Mouse (Mus musculus): ENCODE data around the gene Cck. TPM values are rescaled to one million over a fixed set of nuclear protein-coding genes. Genes with fewer than 3 reads are reported as not detected.
A peak's percentile ranks its signal among the peaks of the same experiment; 100 is the strongest.
"Not testable (repeated sequence)": the region's sequence is repeated elsewhere in the genome, so short reads cannot be mapped to it uniquely, and the experiment has no call there.

Gene Cck
- polyA plus RNA-seq, 1 experiment from 2014 or later = 0.91 TPM

DNA sequence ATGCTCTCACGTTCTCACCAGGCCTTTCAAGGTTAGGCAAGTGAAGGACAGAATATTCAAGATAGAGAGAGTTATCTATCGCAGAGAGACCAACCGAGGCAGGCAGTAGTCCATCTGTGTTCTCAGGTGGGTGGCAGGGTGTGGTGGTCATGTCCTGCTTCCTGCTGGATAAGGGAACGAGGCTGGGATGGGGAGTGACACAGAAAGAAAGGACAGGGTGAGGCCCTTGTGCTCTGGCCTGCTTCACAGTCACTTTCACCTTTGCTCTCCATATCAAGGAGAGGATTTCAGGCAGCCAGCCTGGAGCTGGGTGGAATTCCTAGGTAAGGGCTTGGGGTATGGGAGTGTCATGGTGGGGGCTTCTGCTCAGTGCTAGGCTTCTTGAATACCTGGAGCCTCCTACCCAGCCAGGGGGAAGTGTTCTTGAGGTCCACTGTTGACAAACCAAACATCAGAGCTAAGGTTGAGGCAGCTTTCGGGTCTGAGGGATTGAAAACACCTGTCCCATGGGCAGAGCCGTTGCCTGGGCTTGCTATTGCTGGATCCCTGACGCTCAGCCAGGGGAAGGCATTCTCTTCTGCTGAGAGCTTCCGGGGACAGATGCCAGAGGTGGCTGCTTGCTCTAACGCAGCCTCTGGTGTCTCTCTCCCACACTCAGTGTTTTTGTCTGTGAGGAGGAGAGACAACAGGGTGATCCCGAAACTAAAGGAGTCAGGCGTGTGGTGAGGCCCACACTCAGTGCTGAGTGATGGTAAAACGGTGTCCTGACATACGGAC, 38.6 kb downstream of the Cck start:
- peaks cover 19% of the 10 kb centered on the region for H3K4me1 ChIP-seq
- no peak overlapping the region for H3K4me3 ChIP-seq
- no peak overlapping the region for H3K27ac ChIP-seq (replicated peaks)
- 86% methylated on average over 13 of the region's 13 CpGs for WGBS
- H3K9me3 ChIP-seq = no peaks in the 10 kb centered on the region
- H3K36me3 ChIP-seq (replicated peaks) = peaks cover 80% of the 10 kb centered on the region
- no peak for DNase-seq (ENCODE audit: low spot score)
- no peaks in the 10 kb centered on the region for H3K27me3 ChIP-seq (replicated peaks; ENCODE audit: low read depth, poor library complexity, severe bottlenecking)

DNA sequence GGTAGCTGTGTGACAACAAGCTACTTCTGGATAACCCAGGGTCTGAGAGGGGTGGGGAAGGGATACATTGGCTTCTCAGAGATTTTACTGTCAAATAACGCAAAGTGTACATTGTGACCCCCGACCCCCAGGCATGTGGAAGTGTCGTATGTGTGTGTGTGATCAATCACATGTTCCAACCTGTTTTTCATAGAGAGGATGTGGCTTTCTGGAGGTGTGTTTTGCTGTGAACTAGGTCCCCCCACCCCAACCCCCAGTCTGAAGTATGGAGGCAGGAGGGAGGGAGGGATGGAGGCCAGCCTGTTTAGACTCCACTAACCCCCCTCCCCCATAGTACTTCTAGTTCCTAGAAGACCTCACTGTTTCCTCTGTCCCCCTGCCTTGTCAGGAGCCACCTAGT, 40.6 kb downstream of the Cck start:
- WGBS = 88% methylated on average over 3 of the region's 3 CpGs

DNA sequence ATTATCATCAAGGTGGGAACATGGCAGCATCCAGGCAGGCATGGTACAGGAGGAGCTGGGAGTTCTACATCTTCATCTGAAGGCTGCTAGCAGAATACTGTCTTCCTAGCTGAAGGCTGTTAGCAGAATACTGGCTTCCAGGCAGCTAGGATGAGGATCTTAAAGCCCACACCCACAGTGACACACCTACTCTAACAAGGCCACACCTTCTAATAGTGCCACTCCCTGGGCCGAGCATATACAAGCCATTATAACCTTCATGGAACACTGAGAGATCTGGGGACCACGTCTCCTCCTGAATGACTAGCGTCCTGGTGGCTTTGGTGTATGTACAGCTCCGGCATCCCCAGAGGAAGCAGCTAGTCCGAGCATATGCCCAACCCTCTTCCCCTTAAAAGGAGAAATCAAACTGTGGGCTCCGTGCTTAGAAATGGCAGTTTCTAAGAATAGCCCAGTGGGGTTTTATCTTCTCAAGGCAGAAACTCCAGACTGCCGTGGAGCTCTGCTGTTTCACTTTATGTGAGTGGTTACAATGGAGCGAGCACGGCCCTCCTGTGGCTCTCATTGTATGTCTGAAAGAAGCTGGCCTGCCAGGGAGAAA, 43.1 kb downstream of the Cck start:
- H3K36me3 ChIP-seq (replicated peaks) = peaks cover 71% of the 10 kb centered on the region
- 72% methylated on average over 9 of the region's 9 CpGs for WGBS
- not testable (repeated sequence) for H3K27ac ChIP-seq (replicated peaks); H3K4me3 ChIP-seq; H3K27me3 ChIP-seq (replicated peaks; ENCODE audit: low read depth, poor library complexity, severe bottlenecking); H3K9me3 ChIP-seq; DNase-seq (ENCODE audit: low spot score); H3K4me1 ChIP-seq

More for the DNA sequence above, 40.6 kb downstream of the Cck start:
- no peaks in the 10 kb centered on the region for H3K9me3 ChIP-seq
- H3K27ac ChIP-seq (replicated peaks) = no peak overlapping the region; the same call in 1 of the 2 replicates
- DNase-seq (ENCODE audit: low spot score) = no peak
- H3K36me3 ChIP-seq (replicated peaks) = peaks cover 64% of the 10 kb centered on the region
- H3K4me1 ChIP-seq = peaks cover 5% of the 10 kb centered on the region; the same call in 1 of the 2 replicates
- no peaks in the 10 kb centered on the region for H3K27me3 ChIP-seq (replicated peaks; ENCODE audit: low read depth, poor library complexity, severe bottlenecking)
- H3K4me3 ChIP-seq = no peak overlapping the region

DNA sequence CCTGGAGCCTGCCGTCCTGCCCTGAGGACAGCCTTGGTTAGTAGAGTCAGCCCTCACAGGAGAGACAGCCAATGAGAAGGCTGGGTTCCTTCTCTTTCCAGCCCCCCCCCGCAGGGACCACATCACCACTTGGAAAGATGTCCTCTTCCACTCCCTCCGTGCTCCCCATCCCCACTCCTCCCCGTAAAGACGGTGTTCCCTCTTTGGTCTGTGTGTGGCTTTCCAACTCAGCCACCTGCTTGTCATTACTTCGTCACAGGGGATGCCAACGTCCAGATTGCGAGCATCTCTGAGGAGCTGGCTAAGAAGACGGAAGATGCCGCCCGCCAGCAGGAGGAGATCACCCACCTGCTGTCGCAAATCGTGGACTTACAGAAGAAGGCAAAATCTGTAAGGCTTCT, 49.1 kb downstream of the Cck start:
- Histone ChIP-seq H3K9me3 (no peaks in the 10 kb centered on the region), H3K4me3 (no peak overlapping the region), H3K4me1 (peaks cover 5% of the 10 kb centered on the region), H3K36me3 (replicated peaks) (peaks cover 69% of the 10 kb centered on the region), H3K27ac (replicated peaks) (no peak overlapping the region), H3K27me3 (replicated peaks; ENCODE audit: low read depth, poor library complexity, severe bottlenecking) (no peaks in the 10 kb centered on the region)
- DNase-seq (ENCODE audit: low spot score) = no peak
- WGBS = 89% methylated on average over 13 of the region's 13 CpGs

DNA sequence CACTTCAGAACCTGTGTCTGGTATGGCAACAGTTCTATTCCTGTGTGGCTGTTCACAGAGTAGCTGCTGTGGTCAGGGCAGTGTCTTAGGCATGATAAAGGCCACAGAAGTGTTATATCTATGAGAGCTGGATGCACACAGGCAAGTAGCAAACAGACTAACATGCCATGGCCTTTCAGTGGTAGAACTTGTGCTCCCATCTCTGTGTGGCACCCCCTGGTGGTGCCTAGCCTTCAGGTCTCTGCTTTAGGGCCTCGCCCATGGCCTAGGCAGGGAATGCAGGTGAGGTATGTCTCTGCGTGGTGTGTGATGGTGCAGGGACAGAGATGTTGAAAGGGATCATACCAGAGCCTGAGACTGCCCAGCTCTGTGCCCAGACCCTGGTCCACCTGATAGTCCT, 50.1 kb downstream of the Cck start:
- WGBS = 84% methylated on average over 2 of the region's 2 CpGs
- Histone ChIP-seq H3K27me3 (replicated peaks; ENCODE audit: low read depth, poor library complexity, severe bottlenecking) (no peaks in the 10 kb centered on the region), H3K9me3 (no peaks in the 10 kb centered on the region), H3K27ac (replicated peaks) (no peak overlapping the region), H3K4me1 (peaks cover 5% of the 10 kb centered on the region), H3K36me3 (replicated peaks) (peaks cover 73% of the 10 kb centered on the region), H3K4me3 (no peak overlapping the region)
- DNase-seq (ENCODE audit: low spot score) = no peak

DNA sequence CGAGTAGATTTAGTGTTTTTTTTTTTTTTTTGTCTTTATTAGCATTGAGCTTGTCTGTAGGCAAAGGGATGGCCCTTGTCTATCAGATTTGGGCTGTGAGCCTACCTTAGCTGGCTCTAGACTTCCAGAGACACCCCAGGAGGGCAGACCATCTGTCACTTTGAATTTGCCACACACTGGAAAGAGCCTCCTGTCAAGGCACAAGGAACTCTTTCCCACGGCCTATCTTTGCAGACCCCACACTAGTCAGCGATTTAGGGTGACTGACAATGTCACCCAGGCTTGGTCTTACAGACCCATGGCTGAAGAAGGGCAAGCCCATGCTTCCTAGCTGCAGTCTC, 51.2 kb downstream of the Cck start:
- peaks cover 72% of the 10 kb centered on the region for H3K36me3 ChIP-seq (replicated peaks)
- no peak overlapping the region for H3K4me3 ChIP-seq
- peaks cover 5% of the 10 kb centered on the region for H3K4me1 ChIP-seq
- no peaks in the 10 kb centered on the region for H3K27me3 ChIP-seq (replicated peaks; ENCODE audit: low read depth, poor library complexity, severe bottlenecking)
- DNase-seq (ENCODE audit: low spot score) = no peak
- WGBS = 88% methylated on average over 3 of the region's 3 CpGs
- H3K27ac ChIP-seq (replicated peaks) = no peak overlapping the region
- no peaks in the 10 kb centered on the region for H3K9me3 ChIP-seq

DNA sequence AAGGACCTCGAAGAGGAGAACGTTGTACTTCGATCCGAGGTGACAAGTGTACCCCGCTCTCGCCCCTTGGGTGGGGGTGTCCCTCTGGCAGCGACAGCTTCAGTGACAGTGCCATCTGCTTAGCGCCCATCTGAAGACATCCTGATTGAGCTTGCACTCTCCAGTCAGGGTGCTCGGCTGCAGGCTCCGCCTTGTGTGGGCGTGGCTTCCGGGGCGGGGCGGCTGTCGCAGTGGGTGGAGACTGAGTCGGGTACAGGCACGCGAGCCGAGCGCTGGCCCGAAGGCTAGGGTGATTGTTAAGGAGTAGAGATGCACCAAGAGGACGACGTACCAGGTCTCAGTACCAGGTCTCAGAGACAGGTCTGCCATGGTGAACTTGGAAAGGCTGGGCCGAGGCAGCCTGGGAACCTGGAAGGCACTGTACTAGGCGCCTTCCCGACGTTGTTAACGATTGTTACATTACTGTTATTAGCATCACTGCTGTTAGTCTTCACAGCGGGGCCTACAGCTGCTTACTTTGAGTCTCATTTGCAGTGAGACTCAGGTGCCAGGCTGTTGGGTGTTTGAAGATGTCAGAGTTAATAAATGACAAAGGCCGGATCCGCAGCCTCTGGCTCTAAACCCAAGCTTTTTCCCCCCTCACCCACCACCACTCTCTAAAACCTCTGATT, 51.7 kb downstream of the Cck start:
- H3K27me3 ChIP-seq (replicated peaks; ENCODE audit: low read depth, poor library complexity, severe bottlenecking) = no peaks in the 10 kb centered on the region
- DNase-seq (ENCODE audit: low spot score) = peak; percentile 45
- peaks cover 5% of the 10 kb centered on the region for H3K4me1 ChIP-seq
- peaks cover 67% of the 10 kb centered on the region for H3K36me3 ChIP-seq (replicated peaks)
- no peak overlapping the region for H3K4me3 ChIP-seq
- WGBS = 72% methylated on average over 31 of the region's 31 CpGs
- no peaks in the 10 kb centered on the region for H3K9me3 ChIP-seq
- no peak overlapping the region for H3K27ac ChIP-seq (replicated peaks)

DNA sequence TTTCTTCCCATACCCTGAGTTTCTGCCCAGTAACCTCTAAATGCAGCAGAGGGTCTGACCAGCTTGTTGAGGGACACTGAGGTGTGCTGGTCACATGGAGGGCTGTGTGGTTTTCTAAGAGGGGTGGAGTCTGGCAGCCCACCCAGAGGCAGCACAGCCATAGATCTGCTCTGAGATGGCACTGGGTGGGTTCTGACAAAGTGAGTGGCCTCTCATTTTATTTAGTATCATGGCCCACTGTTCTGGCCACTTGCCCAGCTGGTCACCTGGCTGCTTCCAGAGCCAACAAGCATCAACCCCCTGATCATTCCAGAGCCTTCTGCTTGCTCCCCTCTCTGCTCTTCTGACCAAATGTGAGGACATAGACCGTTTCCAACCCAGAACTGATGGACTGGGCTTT, 53.3 kb downstream of the Cck start:
- Histone ChIP-seq H3K4me1 (peaks cover 5% of the 10 kb centered on the region), H3K36me3 (replicated peaks) (peaks cover 51% of the 10 kb centered on the region), H3K9me3 (no peaks in the 10 kb centered on the region), H3K27ac (replicated peaks) (no peak overlapping the region), H3K4me3 (no peak overlapping the region), H3K27me3 (replicated peaks; ENCODE audit: low read depth, poor library complexity, severe bottlenecking) (no peaks in the 10 kb centered on the region)
- DNase-seq (ENCODE audit: low spot score) = no peak
- WGBS = 82% methylated on average over 1 of the region's 1 CpGs

Other genes with a start within 250 kb of the Cck start
- gene Ulk4, start 218.5 kb downstream of the Cck start, polyA plus RNA-seq (2016; fragmentation: Nextera tagmentation; extraction: Ambion mirVana) = 140 TPM in 2 replicates
- 14.1 and 14.7 TPM in 2 replicates for gene Trak1, start 198.2 kb downstream of the Cck start, polyA plus RNA-seq (2016; fragmentation: Nextera tagmentation; extraction: Ambion mirVana)
- gene Lyzl4, start 146.4 kb upstream of the Cck start, polyA plus RNA-seq (2016; fragmentation: Nextera tagmentation; extraction: Ambion mirVana) = not detected in 2 replicates
- gene Vipr1, start 147.0 kb upstream of the Cck start, polyA plus RNA-seq (2016; fragmentation: Nextera tagmentation; extraction: Ambion mirVana) = 0.16 and 0.33 TPM in 2 replicates
- gene Sec22c, start 209.8 kb upstream of the Cck start, polyA plus RNA-seq (2016; fragmentation: Nextera tagmentation; extraction: Ambion mirVana) = 14.9 and 17.8 TPM in 2 replicates
- gene Ss18l2, start 214.6 kb upstream of the Cck start, polyA plus RNA-seq (2016; fragmentation: Nextera tagmentation; extraction: Ambion mirVana) = 91.0 and 92.4 TPM in 2 replicates
- gene Nktr, start 223.5 kb upstream of the Cck start, polyA plus RNA-seq (2016; fragmentation: Nextera tagmentation; extraction: Ambion mirVana) = 61.2 and 62.9 TPM in 2 replicates

All from embryonic facial prominence, embryonic 10.5 days (tissue).